Mouse (Mus musculus) liver, embryonic 14.5 days (tissue): ENCODE results near the gene Nsf.

Experiments used
- CTCF ChIP-seq: IDR thresholded peaks from 2 replicates; pipeline ENCODE4 v1.5.1; 2016; ENCODE audit warnings: antibody characterized with exemption, low read depth, control low read depth
- EP300 ChIP-seq: IDR thresholded peaks from 2 replicates; pipeline ENCODE4 v1.6.1; 2016; ENCODE audit warnings: antibody characterized with exemption, low read depth

DNA sequence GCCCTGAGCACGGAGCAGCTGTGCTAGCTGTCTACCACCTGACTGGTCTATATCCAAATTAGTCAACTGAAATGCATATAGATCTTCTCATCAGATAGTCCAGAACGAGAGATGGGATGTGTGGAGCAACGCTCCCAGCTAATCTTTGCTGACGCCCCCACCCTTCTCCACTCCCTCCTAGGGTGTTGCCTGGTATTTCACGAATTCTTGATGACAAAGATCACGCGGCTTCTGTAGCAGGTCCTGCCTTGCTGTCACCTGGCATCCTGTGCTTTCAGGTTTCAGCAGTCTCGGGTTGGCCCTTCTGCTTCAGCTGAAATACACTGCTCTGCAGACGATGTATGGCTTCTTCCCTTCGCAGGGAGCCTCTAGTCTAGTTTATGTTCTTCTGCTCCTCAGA, 61.0 kb downstream of the Nsf start:
- TF ChIP-seq CTCF (no peak), EP300 (no peak)
